20 mouse cellular contexts compared by ENCODE assay signal in genomic region chr4:63906050-63906449, GRCm38 (mm10). TPM values are rescaled to one million over a fixed set of nuclear protein-coding genes. Genes with fewer than 3 reads are reported as not detected.
"Had no signal": no experiment of that assay in that cellular context is flagged by ENCODE, and none has a peak within 500 bp of the region (broad histone marks: within the 10 kb centered on the region; RNA-seq: fewer than 3 reads in every experiment).

No protein-coding gene starts in this region.

- DNase-seq: liver, postnatal 0 days; lung, adult 2 months; lung, postnatal 14 days; lung, postnatal 36 days; midbrain, embryonic 14.5 days; right cerebral cortex, postnatal 25 days; right cerebral cortex, postnatal 4 days; spleen, adult 18-20 months; thymus, adult 18-20 months; thymus, postnatal 14 days; thymus, postnatal 36 days had no signal

- H3K9me3 ChIP-seq: lung, embryonic 15.5 days; midbrain, embryonic 10.5 days; midbrain, embryonic 12.5 days; neural tube, embryonic 12.5 days had no signal

- H3K27me3 ChIP-seq: lung, embryonic 15.5 days; midbrain, embryonic 12.5 days; neural tube, embryonic 12.5 days had no signal

- H3K9ac ChIP-seq: liver, postnatal 0 days; lung, embryonic 15.5 days; midbrain, embryonic 12.5 days; neural tube, embryonic 12.5 days had no signal

- ATAC-seq: liver, postnatal 0 days; lung, postnatal 0 days had no signal

- H3K36me3 ChIP-seq: lung, embryonic 15.5 days; midbrain, embryonic 10.5 days; midbrain, embryonic 12.5 days; neural tube, embryonic 12.5 days had no signal

- H3K4me2 ChIP-seq: lung, embryonic 15.5 days; midbrain, embryonic 12.5 days; neural tube, embryonic 12.5 days had no signal

- H3K27ac ChIP-seq: lung, embryonic 15.5 days; midbrain, embryonic 10.5 days; midbrain, embryonic 12.5 days; neural tube, embryonic 12.5 days had no signal

- H3K4me1 ChIP-seq: lung, embryonic 15.5 days; midbrain, embryonic 10.5 days; midbrain, embryonic 12.5 days; neural tube, embryonic 12.5 days had no signal

- H3K4me3 ChIP-seq: lung, embryonic 15.5 days; midbrain, embryonic 10.5 days; midbrain, embryonic 12.5 days; neural tube, embryonic 12.5 days had no signal

RNA-seq across cellular contexts. Expression of gene Tnfsf8, which starts 44.9 kb away (rescaled TPM):
- total RNA-seq: midbrain, postnatal 0 days had no signal
- polyA plus RNA-seq: lung, postnatal 0 days; midbrain, embryonic 10.5 days; midbrain, embryonic 12.5 days; midbrain, postnatal 0 days; neural tube, embryonic 12.5 days; neural tube, embryonic 14.5 days; stomach, embryonic 14.5 days; stomach, embryonic 16.5 days had no signal
